In the genomic region with DNA sequence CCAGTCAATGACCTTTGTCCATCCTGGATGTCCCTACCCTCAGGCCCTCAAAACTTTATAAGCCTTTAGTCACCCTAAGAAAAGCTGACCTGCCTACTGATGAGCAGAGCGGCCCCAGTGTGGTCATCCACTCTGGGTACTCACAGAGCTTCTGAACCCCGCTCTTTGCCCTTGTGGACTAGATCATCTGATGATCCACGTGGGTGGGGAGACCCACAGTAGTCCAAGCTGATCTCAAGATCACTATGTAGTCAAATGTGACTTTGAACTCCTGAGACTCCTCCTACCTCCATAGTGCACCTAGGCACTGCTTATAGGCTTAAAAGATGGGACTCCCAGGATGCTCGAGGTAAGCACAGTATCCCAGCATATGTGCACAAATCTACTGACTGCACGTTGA, we compare ENCODE assay signal across 23 mouse cellular contexts.
DNase-seq lines count a peak whose midpoint lies in the region; ATAC-seq and TF ChIP-seq lines count a peak whose summit lies in the region.
"Had no signal": no experiment of that assay in that cellular context is flagged by ENCODE, and none has a peak within 500 bp of the region (broad histone marks: within the 10 kb centered on the region; RNA-seq: fewer than 3 reads in every experiment).

No protein-coding gene starts in this region.

- H3K4me3 ChIP-seq in kidney, adult 2 months (ENCODE audit: insufficient read depth, low read depth, low read length) = no peak overlapping the region
- no peak overlapping the region for H3K4me3 ChIP-seq in kidney, embryonic 15.5 days (replicated peaks)
- no peak overlapping the region for H3K4me3 ChIP-seq in intestine, postnatal 0 days (ENCODE audit: low read depth, low read length)
- H3K4me3 ChIP-seq in kidney, embryonic 16.5 days (ENCODE audit: low read length) = no peak overlapping the region
- H3K4me3 ChIP-seq: embryonic facial prominence, embryonic 13.5 days; heart, embryonic 15.5 days; hindbrain, embryonic 13.5 days; limb, embryonic 13.5 days; liver, embryonic 13.5 days had no signal

- H3K4me2 ChIP-seq in kidney, embryonic 15.5 days = no peak overlapping the region
- no peak overlapping the region for H3K4me2 ChIP-seq in intestine, postnatal 0 days (replicated peaks; ENCODE audit: low read depth)
- H3K4me2 ChIP-seq in kidney, embryonic 16.5 days (replicated peaks; ENCODE audit: low read depth, low read length) = no peak overlapping the region
- H3K4me2 ChIP-seq: embryonic facial prominence, embryonic 13.5 days; heart, embryonic 15.5 days; hindbrain, embryonic 13.5 days; limb, embryonic 13.5 days; liver, embryonic 13.5 days; lung, embryonic 14.5 days had no signal

- peaks cover 52% of the 10 kb centered on the region for H3K4me1 ChIP-seq in kidney, adult 2 months (ENCODE audit: control insufficient read depth, insufficient read depth, low read length)
- H3K4me1 ChIP-seq in kidney, embryonic 15.5 days = peaks cover 53% of the 10 kb centered on the region
- H3K4me1 ChIP-seq in intestine, postnatal 0 days (replicated peaks; ENCODE audit: control insufficient read depth, insufficient read depth, low read length) = no peaks in the 10 kb centered on the region
- H3K4me1 ChIP-seq in kidney, embryonic 16.5 days (ENCODE audit: insufficient read depth, low read length) = peaks cover 44% of the 10 kb centered on the region
- H3K4me1 ChIP-seq: embryonic facial prominence, embryonic 13.5 days; liver, embryonic 13.5 days had no signal

- H3K36me3 ChIP-seq in kidney, adult 2 months (ENCODE audit: control insufficient read depth, insufficient read depth, low read length) = no peaks in the 10 kb centered on the region
- H3K36me3 ChIP-seq in kidney, embryonic 15.5 days = no peaks in the 10 kb centered on the region
- no peaks in the 10 kb centered on the region for H3K36me3 ChIP-seq in intestine, postnatal 0 days (ENCODE audit: control insufficient read depth, insufficient read depth)
- H3K36me3 ChIP-seq in kidney, embryonic 16.5 days (ENCODE audit: insufficient read depth, low read length) = no peaks in the 10 kb centered on the region
- H3K36me3 ChIP-seq: embryonic facial prominence, embryonic 13.5 days; heart, embryonic 15.5 days; hindbrain, embryonic 13.5 days; limb, embryonic 13.5 days; liver, embryonic 13.5 days had no signal

- no peak for ATAC-seq in kidney, embryonic 15.5 days (replicated peaks; ENCODE audit: low FRiP score)
- ATAC-seq in intestine, postnatal 0 days = peak; percentile 88
- ATAC-seq in kidney, embryonic 16.5 days (ENCODE audit: low FRiP score, low TSS enrichment) = peak; percentile 17; the same call in 1 of the 2 replicates
- ATAC-seq: forebrain, embryonic 16.5 days had no signal

- DNase-seq in kidney, adult 2 months = peak; percentile 90
- peak; percentile 75 to 85 for DNase-seq in kidney, postnatal 36 days
- DNase-seq in right cerebral cortex, adult 2 months (ENCODE audit: low spot score in 2 of 2) = no peak
- DNase-seq in right cerebral cortex, adult 18-20 months = no peak
- DNase-seq: adrenal gland, postnatal 25 days; B cell, adult 2 months; cerebellum, adult 11-12 months; cerebellum, postnatal 10 days; liver, embryonic 13.5 days; lung, embryonic 14.5 days; lung, postnatal 14 days; midbrain, embryonic 14.5 days; right cerebral cortex, postnatal 25 days; thymus, adult 2 months; thymus, postnatal 36 days had no signal

- WGBS in kidney, adult 2 months = 62% methylated on average over 5 of the region's 5 CpGs
- 81% methylated on average over 5 of the region's 5 CpGs for WGBS in kidney, embryonic 15.5 days
- WGBS in intestine, postnatal 0 days = 61% methylated on average over 5 of the region's 5 CpGs
- WGBS in kidney, embryonic 16.5 days = 89% methylated on average over 5 of the region's 5 CpGs

- H3K9ac ChIP-seq in kidney, embryonic 15.5 days = no peak overlapping the region
- no peak overlapping the region for H3K9ac ChIP-seq in intestine, postnatal 0 days (ENCODE audit: low read depth, low read length)
- H3K9ac ChIP-seq in kidney, embryonic 16.5 days (replicated peaks; ENCODE audit: low read length) = no peak overlapping the region
- H3K9ac ChIP-seq: embryonic facial prominence, embryonic 13.5 days; heart, embryonic 15.5 days; hindbrain, embryonic 13.5 days; limb, embryonic 13.5 days; liver, embryonic 13.5 days; lung, embryonic 14.5 days had no signal

- TF ChIP-seq CTCF in kidney, adult 2 months (conservative IDR thresholded peaks at IDR 0.05; ENCODE audit: insufficient read depth, insufficient read length, low read depth, low read length) = no peak
- TF ChIP-seq CTCF in intestine, postnatal 0 days (IDR thresholded peaks at IDR 0.05; ENCODE audit: low read depth) = no peak

- no peaks in the 10 kb centered on the region for H3K9me3 ChIP-seq in kidney, embryonic 15.5 days (replicated peaks)
- no peaks in the 10 kb centered on the region for H3K9me3 ChIP-seq in intestine, postnatal 0 days (ENCODE audit: control insufficient read depth)
- no peaks in the 10 kb centered on the region for H3K9me3 ChIP-seq in kidney, embryonic 16.5 days (ENCODE audit: low read length)
- H3K9me3 ChIP-seq: embryonic facial prominence, embryonic 13.5 days; heart, embryonic 15.5 days; hindbrain, embryonic 13.5 days; limb, embryonic 13.5 days; liver, embryonic 13.5 days had no signal

- TF ChIP-seq POLR2A in kidney, adult 2 months (IDR thresholded peaks at IDR 0.05; ENCODE audit: low read depth, low read length) = no peak

- H3K27me3 ChIP-seq in kidney, adult 2 months (replicated peaks; ENCODE audit: control insufficient read depth, insufficient read depth, low read length) = no peaks in the 10 kb centered on the region
- no peaks in the 10 kb centered on the region for H3K27me3 ChIP-seq in kidney, embryonic 15.5 days
- no peaks in the 10 kb centered on the region for H3K27me3 ChIP-seq in intestine, postnatal 0 days (replicated peaks; ENCODE audit: control insufficient read depth, insufficient read depth, low read length)
- no peaks in the 10 kb centered on the region for H3K27me3 ChIP-seq in kidney, embryonic 16.5 days (ENCODE audit: insufficient read depth, low read length)
- H3K27me3 ChIP-seq: embryonic facial prominence, embryonic 13.5 days; heart, embryonic 15.5 days; limb, embryonic 13.5 days; liver, embryonic 13.5 days had no signal

- H3K27ac ChIP-seq in kidney, adult 2 months (ENCODE audit: insufficient read depth, low read depth, low read length) = peak overlapping the region; percentile 85
- H3K27ac ChIP-seq in kidney, embryonic 15.5 days = no peak overlapping the region
- H3K27ac ChIP-seq in intestine, postnatal 0 days (ENCODE audit: low read depth, low read length) = no peak overlapping the region
- peak overlapping the region; percentile 21; the same call in 1 of the 2 replicates for H3K27ac ChIP-seq in kidney, embryonic 16.5 days (ENCODE audit: low read length)
- H3K27ac ChIP-seq: embryonic facial prominence, embryonic 13.5 days; hindbrain, embryonic 13.5 days; limb, embryonic 13.5 days; liver, embryonic 13.5 days had no signal

Comparison
In these comparisons a context has a peak if more than half of its experiments do, and no peak if none do; other contexts are left out.
1. H3K27ac ChIP-seq: peak in kidney, adult 2 months (single experiment) and kidney, embryonic 16.5 days (single experiment); none in kidney, embryonic 15.5 days (single experiment) and intestine, postnatal 0 days (single experiment).
2. DNase-seq: peak in kidney, adult 2 months (single experiment) and kidney, postnatal 36 days (2 of 2); none in right cerebral cortex, adult 2 months (0 of 2) and right cerebral cortex, adult 18-20 months (single experiment).